Mouse (Mus musculus): Measurements from ENCODE around the gene Mon1b.

The Mon1b gene

GRCm38 (mm10) chr8:113673300-113673699 lies 37.9 kb downstream of the Mon1b start:
- DNase-seq (ENCODE audit: low spot score in 2 of 2), result no peak

GRCm38 (mm10) chr8:113674611-113675010 lies 39.2 kb downstream of the Mon1b start:
- DNase-seq (ENCODE audit: low spot score in 2 of 2), result no peak

GRCm38 (mm10) chr8:113675281-113675680 lies 39.9 kb downstream of the Mon1b start:
- DNase-seq (ENCODE audit: low spot score in 2 of 2), result no peak

- no peak for DNase-seq (ENCODE audit: low spot score in 2 of 2)
Observed at GRCm38 (mm10) chr8:113676811-113677210, 41.4 kb downstream of the Mon1b start.

- no peak for DNase-seq (ENCODE audit: low spot score in 2 of 2)
Observed at GRCm38 (mm10) chr8:113679361-113679760, 44.0 kb downstream of the Mon1b start.

- DNase-seq (ENCODE audit: low spot score in 2 of 2), result no peak
Observed at GRCm38 (mm10) chr8:113687889-113688542, 52.6 kb downstream of the Mon1b start.

GRCm38 (mm10) chr8:113688543-113688915 lies 53.1 kb downstream of the Mon1b start:
- DNase-seq (ENCODE audit: low spot score in 2 of 2), result no peak

GRCm38 (mm10) chr8:113691622-113692343 lies 56.4 kb downstream of the Mon1b start:
- DNase-seq (ENCODE audit: low spot score in 2 of 2), result no peak

Data from spleen, postnatal 4 days (tissue).